Mouse (Mus musculus) left cerebral cortex, adult 2 months (tissue): ENCODE results near the gene Znrf4. TPM values are rescaled to one million over a fixed set of nuclear protein-coding genes. Genes with fewer than 3 reads are reported as not detected.

ENCODE experiments used
- DNase-seq, 2 experiments: peaks; one replicate each; pipeline ENCODE4 v3.0.0; 2021 to 2022; ENCODE audit warnings: low spot score in 2 of 2, mixed read lengths in 1 of 2; ENCODE audit errors: extremely low spot score in 1 of 2
- H3K27ac ChIP-seq: fragments of 200-600 bp; 2 replicates; pipeline ENCODE4 v1.8.1; 2022
- H3K4me3 ChIP-seq: fragments of 200-600 bp; 2 replicates; pipeline ENCODE4 v1.8.1; 2022
- CTCF ChIP-seq: fragments of 200-600 bp; IDR thresholded peaks from 2 replicates; pipeline ENCODE4 v1.8.1; 2022; ENCODE audit warnings: antibody characterized with exemption, mild to moderate bottlenecking, moderate library complexity
- intact Hi-C: fragments of 180-260 bp; cut with DNase I; formaldehyde crosslinking; loops from one replicate; pipeline ENCODE4 v1.15.1; 2025
- long read RNA-seq, 2 experiments: library from polyadenylated mRNA; stranded (forward); transcript quantifications; one replicate each; pipeline ENCODE4 v2.0.0; 2021; ENCODE audit warnings: borderline mapping rate in 2 of 2
- total RNA-seq, 2 experiments: library from RNA; stranded (reverse); gene quantifications; 2 replicates each; pipeline ENCODE4 v1.2.3; 2021

The Znrf4 gene
- total RNA-seq, result not detected
- long read RNA-seq, experiment 1, result 0 reads
- long read RNA-seq, experiment 2, result 0 reads

DNA sequence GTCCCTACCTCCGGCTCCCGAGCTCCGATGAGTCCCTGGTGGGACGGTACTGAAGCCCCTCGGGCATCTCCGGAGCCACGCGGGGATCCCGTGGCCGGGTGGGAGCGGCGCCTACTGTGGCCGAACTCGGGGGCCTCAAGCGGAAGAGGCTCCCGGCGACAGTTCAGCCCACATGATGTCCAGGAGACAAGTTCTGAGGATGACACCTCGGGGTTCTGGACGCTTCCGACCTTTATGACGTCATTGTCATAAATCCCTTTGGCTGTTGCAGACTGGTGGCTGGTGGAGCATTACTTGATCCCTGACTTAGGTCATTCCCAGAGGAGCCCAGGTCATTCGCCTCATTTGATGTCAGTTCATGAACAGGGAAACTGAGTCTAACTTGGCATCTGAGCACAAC lies at the start of gene Znrf4:
Gene Znrf4, minus strand, starts transcription at position 122 of the 400 bp plus-strand sequence.
- TF ChIP-seq CTCF, result no peak
- DNase-seq, result peak in 1 of 2 experiments; percentile 8
- Histone ChIP-seq H3K4me3 (no peak within 1 kb of the TSS; the same call in 1 of the 2 replicates), H3K27ac (no peak within 1 kb of the TSS)
- intact Hi-C loops, result no loop called here

GRCm38 (mm10) chr17:56561866-56562265 lies 49.6 kb upstream of the Znrf4 start:
- TF ChIP-seq CTCF, result no peak
- H3K27ac ChIP-seq, result no peak overlapping the region
- intact Hi-C loops, result no loop called here
- DNase-seq, result no peak
- no peak overlapping the region for H3K4me3 ChIP-seq

GRCm38 (mm10) chr17:56560131-56560530 lies 47.9 kb upstream of the Znrf4 start:
- Histone ChIP-seq H3K4me3 (no peak overlapping the region), H3K27ac (no peak overlapping the region)
- intact Hi-C loops, result no loop called here
- no peak for TF ChIP-seq CTCF
- DNase-seq, result no peak

DNA sequence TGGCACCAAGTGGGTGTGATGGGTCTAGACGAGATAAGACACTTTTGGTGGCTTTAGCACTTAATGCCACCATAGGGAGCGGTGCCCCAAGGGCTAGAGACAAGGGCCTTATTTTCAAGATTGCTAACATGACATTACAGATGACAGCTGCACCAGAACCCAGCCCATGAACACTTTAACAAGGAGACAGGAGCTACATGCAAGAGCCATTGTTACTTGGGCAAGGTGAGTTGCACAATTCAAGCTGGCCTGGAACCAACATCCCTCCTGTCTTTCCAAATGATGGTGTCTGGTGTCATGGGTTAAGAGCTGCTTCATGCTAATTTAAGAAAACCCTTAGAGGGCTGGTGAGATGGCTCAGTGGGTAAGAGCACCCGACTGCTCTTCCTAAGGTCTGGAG lies 47.2 kb upstream of the Znrf4 start:
- Histone ChIP-seq H3K4me3 (no peak overlapping the region), H3K27ac (no peak overlapping the region)
- DNase-seq, result no peak
- TF ChIP-seq CTCF, result no peak
- intact Hi-C loops, result loop anchor here (2.0 to 5.0 kb wide), 2 partner anchors 152 to 203 kb away; no protein-coding TSS in a partner anchor

DNA sequence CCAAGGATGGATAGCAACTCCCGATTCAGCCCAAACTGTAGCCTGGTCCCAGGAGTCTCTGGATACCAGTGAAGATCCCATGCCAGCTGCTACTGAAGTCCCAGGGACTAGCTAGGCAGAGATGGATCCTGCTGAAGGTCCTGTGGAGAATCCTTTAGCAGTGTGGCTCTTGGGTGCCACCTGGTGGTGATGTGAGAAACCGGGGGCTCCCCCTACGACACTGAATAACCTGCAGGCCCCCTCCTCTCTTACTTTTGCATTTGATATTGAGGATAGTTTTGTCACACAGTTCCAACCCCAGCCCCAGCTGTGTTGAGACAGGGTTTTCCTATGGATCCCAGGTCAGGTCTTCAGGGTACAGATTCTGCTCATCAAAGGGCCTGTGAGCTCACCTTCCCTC lies 46.2 kb upstream of the Znrf4 start:
- peak; percentile 92 for TF ChIP-seq CTCF
- peak; percentile 68 to 70 for DNase-seq
- intact Hi-C loops, result loop anchor here (2.0 to 5.0 kb wide), 2 partner anchors 151 to 202 kb away; no protein-coding TSS in a partner anchor
- Histone ChIP-seq H3K4me3 (no peak overlapping the region), H3K27ac (no peak overlapping the region)

GRCm38 (mm10) chr17:56554122-56554551 lies 41.9 kb upstream of the Znrf4 start, which contains the start of gene Gm20219:
TSS of gene Gm20219 (minus strand) at chr17:56554387.
- no peak for TF ChIP-seq CTCF
- Histone ChIP-seq H3K27ac (no peak within 1 kb of the TSS), H3K4me3 (no peak within 1 kb of the TSS)
- intact Hi-C loops, result loop anchor here (1.0 to 5.0 kb wide), 2 partner anchors 77 to 192 kb away; partner anchors contain the start of gene Ptprs
- DNase-seq, result no peak

DNA sequence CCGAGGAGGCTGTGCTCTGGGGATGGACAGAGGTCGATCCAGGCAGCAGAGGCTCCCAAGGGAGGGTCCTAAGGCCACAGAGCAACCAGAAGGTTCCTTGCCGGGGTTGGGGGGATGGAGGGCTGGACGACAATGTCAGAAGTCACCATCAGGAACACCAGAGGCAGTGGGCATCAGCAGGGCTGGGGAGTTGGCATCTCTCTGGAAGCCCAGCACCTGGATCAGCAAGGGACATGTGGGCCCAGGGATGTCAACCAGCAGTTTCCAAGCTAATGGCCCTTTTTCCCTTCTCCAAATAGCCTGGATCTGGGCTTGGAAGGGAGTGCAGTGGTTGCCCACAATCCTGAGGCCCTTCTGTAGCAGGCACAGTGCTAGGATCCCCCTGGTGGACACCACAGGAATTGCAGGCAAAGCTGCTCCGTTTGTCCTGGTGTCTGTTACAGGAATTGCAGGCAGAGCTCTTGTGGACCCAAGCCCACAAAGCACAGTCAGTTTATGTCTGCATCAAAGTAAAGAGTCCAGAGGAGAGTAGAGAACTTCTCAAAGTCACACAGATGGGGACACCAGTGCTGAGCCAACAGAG lies 40.6 kb upstream of the Znrf4 start:
- peak; percentile 72 to 86 for DNase-seq
- no peak overlapping the region for H3K4me3 ChIP-seq
- peak; percentile 100 for TF ChIP-seq CTCF
- intact Hi-C loops, result loop anchor here (2.0 to 5.0 kb wide), 2 partner anchors 76 to 126 kb away; partner anchors contain the start of gene Ptprs
- peak overlapping the region; percentile 58; the same call in 1 of the 2 replicates for H3K27ac ChIP-seq

DNA sequence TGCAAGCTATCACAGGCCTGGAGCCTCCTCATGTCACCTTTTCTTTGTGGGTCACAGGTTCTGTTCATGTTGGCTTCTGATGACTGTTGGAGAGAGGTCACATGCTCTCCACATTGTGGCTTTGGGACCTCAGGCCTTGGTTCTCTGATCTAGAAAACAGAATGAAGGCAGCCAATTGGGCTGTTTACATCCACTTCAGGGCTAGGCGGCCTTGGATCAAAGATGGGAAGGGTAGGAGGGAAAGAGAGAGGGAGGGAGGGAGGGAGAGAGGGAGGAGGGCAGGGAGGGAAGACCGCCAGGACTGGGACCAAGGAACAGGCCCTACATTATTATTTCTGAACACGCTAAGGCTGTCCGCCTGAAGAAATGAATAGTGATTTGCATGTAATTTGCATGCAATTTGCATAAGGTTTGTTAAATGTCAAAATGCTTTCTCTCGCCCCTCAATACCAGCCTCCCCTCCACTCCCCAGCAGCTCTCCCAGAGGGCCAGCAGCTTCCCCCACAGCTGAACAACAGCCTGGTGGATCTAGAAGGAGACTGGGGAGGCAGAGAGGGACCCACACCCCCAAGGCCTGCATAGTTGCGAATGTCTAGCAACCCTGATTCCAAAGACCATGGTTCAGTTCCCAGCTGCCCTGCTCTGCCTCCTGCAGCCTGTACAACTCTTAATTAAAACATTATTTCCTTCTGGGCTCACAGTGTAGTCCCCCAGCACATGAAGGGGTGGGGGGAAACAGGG lies 39.8 kb upstream of the Znrf4 start:
- no peak for TF ChIP-seq CTCF
- DNase-seq, result no peak
- no peak overlapping the region for H3K4me3 ChIP-seq
- intact Hi-C loops, result loop anchor here (2.0 to 5.0 kb wide), 2 partner anchors 75 to 125 kb away; partner anchors contain the start of gene Ptprs
- peak overlapping the region; percentile 64 for H3K27ac ChIP-seq

DNA sequence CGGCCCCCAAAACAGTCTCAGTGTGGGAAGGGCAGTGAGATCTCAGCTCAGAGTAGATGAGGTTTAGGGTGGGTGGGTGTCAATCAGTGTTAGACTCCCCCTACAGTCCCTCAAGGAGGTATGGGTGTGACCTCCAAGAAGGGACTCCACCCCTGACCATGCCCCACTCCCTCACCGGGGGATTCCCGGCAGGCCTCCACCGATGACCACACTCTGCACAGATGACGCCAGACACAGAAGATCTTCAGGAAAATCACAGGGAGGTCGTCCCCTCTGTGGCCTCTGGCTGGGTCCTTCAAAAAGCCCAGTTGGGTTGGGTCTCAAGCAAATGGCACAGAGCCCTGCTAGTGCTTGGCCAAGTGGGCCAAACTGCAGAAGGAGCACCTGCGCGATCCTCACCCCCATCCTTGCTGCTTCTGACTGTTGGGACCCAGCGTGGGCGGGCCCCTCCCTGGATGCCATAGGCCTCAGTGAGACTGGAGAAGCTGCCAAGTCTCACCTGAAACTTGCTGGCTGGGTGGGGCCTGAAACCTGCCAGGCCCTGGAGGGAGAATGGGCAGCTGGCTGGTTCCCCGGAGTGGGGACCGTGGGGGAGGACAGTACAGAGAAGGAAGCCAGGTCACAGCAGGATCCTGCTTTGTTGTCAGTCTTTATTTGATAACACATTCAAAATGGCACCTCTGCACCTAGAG lies 38.7 kb upstream of the Znrf4 start:
- no peak for DNase-seq
- intact Hi-C loops, result loop anchor here (5.0 kb wide), 1 partner anchor 74 kb away; the partner anchor contains the start of gene Ptprs
- H3K27ac ChIP-seq, result no peak overlapping the region; the same call in 1 of the 2 replicates
- no peak overlapping the region for H3K4me3 ChIP-seq
- TF ChIP-seq CTCF, result no peak

DNA sequence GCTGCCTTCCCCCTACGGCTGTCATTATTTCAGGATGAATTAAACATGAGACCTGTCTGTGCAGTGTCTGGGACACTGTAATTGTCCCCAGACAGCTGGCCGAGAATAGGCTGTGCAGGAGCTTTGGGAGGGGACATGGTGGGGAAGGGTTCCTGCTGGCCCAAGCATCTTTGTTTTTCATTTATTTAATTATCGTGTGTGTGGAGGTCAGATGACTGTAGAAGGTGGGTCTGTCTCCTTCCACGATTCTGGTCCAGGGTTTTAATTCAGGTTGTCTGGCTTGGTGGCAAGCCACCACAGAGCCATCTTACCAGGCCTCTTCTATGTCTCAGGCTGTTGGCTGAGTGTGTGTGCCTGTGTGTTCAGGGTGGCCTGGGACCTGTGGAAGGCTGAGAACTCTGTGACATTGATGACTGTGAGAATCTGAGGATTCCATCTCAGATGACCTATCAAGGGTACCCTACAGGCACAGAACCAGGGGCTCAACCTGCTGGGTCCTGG lies 36.4 kb upstream of the Znrf4 start:
- no peak overlapping the region for H3K27ac ChIP-seq
- peak in 1 of 2 experiments; percentile 6 for DNase-seq
- H3K4me3 ChIP-seq, result no peak overlapping the region
- no peak for TF ChIP-seq CTCF
- intact Hi-C loops, result no loop called here

- TF ChIP-seq CTCF, result peak; percentile 50
- intact Hi-C loops, result no loop called here
- DNase-seq, result peak; percentile 6 to 8
- Histone ChIP-seq H3K27ac (no peak overlapping the region), H3K4me3 (no peak overlapping the region)
Observed at GRCm38 (mm10) chr17:56547846-56548604, 35.8 kb upstream of the Znrf4 start.
